Mouse (Mus musculus) adrenal gland, postnatal 4 days (tissue): ENCODE results near the gene Ino80. TPM values are rescaled to one million over a fixed set of nuclear protein-coding genes. Genes with fewer than 3 reads are reported as not detected.

Experiments used
- DNase-seq, 2 experiments: peaks; one replicate each; pipeline ENCODE4 v3.0.0; 2021 to 2022; ENCODE audit warnings: low spot score in 2 of 2, mixed read lengths in 2 of 2
- total RNA-seq, 2 experiments: library from RNA; stranded (reverse); gene quantifications; 2 replicates each; pipeline ENCODE4 v1.2.3; 2021

Ino80 gene
- total RNA-seq, 2 experiments from 2014 or later, result 25.0 to 26.7 TPM

GRCm38 (mm10) chr2:119461028-119461427, 16.5 kb downstream of the Ino80 start:
- no peak for DNase-seq

GRCm38 (mm10) chr2:119454558-119454957, 22.9 kb downstream of the Ino80 start:
- no peak for DNase-seq

- DNase-seq, result no peak
These were observed 40.5 kb downstream of the Ino80 start for GRCm38 (mm10) chr2:119436988-119437387.

- no peak for DNase-seq
These were observed 41.0 kb downstream of the Ino80 start for GRCm38 (mm10) chr2:119436467-119436866.

GRCm38 (mm10) chr2:119413819-119414218, 63.7 kb downstream of the Ino80 start:
- no peak for DNase-seq

GRCm38 (mm10) chr2:119411674-119412073, 65.8 kb downstream of the Ino80 start:
- DNase-seq, result no peak

- no peak for DNase-seq
These were observed 66.5 kb downstream of the Ino80 start for GRCm38 (mm10) chr2:119411016-119411415.

- DNase-seq, result no peak
These were observed 68.8 kb downstream of the Ino80 start for GRCm38 (mm10) chr2:119408733-119409132.

- no peak for DNase-seq
These were observed 69.2 kb downstream of the Ino80 start for GRCm38 (mm10) chr2:119408278-119408677.

GRCm38 (mm10) chr2:119399313-119399712, 78.2 kb downstream of the Ino80 start:
- no peak for DNase-seq

- DNase-seq, result no peak
These were observed 78.8 kb downstream of the Ino80 start for GRCm38 (mm10) chr2:119398665-119399064.

GRCm38 (mm10) chr2:119398252-119398651, 79.2 kb downstream of the Ino80 start:
- DNase-seq, result no peak

GRCm38 (mm10) chr2:119389992-119390391, 87.5 kb downstream of the Ino80 start:
- DNase-seq, result no peak

GRCm38 (mm10) chr2:119388266-119388665, 89.2 kb downstream of the Ino80 start:
- no peak for DNase-seq

- no peak for DNase-seq
These were observed 98.0 kb downstream of the Ino80 start for GRCm38 (mm10) chr2:119379455-119379854.

GRCm38 (mm10) chr2:119377826-119378225, 99.7 kb downstream of the Ino80 start:
- no peak for DNase-seq

GRCm38 (mm10) chr2:119377286-119377685, 100.2 kb downstream of the Ino80 start:
- DNase-seq, result no peak

GRCm38 (mm10) chr2:119370116-119370515, 107.4 kb downstream of the Ino80 start:
- no peak for DNase-seq

- DNase-seq, result no peak
These were observed 110.1 kb downstream of the Ino80 start for GRCm38 (mm10) chr2:119367346-119367745.

GRCm38 (mm10) chr2:119364969-119365368, 112.5 kb downstream of the Ino80 start:
- DNase-seq, result no peak

GRCm38 (mm10) chr2:119359721-119360291, 117.7 kb downstream of the Ino80 start:
- DNase-seq, result no peak

- no peak for DNase-seq
These were observed 119.2 kb downstream of the Ino80 start for GRCm38 (mm10) chr2:119358249-119358648.

- DNase-seq, result no peak
These were observed 120.7 kb downstream of the Ino80 start for GRCm38 (mm10) chr2:119356805-119357204.

- no peak for DNase-seq
These were observed 121.2 kb downstream of the Ino80 start for GRCm38 (mm10) chr2:119356310-119356709.
